Mouse (Mus musculus): ENCODE measurements around the gene Casr. TPM values are rescaled to one million over a fixed set of nuclear protein-coding genes. Genes with fewer than 3 reads are reported as not detected.

Casr gene
- polyA plus RNA-seq, 1 experiment from 2014 or later = 0.35 TPM

Other genes with a start within 250 kb of the Casr start
- gene BC117090, start 227.8 kb downstream of the Casr start, polyA plus RNA-seq (2015; fragmentation: Nextera tagmentation; extraction: Ambion mirVana) = not detected in 2 replicates
- gene BC100530, start 194.4 kb downstream of the Casr start, polyA plus RNA-seq (2015; fragmentation: Nextera tagmentation; extraction: Ambion mirVana) = 3.6 and 14.8 TPM in 2 replicates
- 1.0 and 3.7 TPM in 2 replicates for gene Stfa2, start 153.7 kb downstream of the Casr start, polyA plus RNA-seq (2015; fragmentation: Nextera tagmentation; extraction: Ambion mirVana)
- 1.6 and 3.7 TPM in 2 replicates for gene Stfa3, start 106.7 kb downstream of the Casr start, polyA plus RNA-seq (2015; fragmentation: Nextera tagmentation; extraction: Ambion mirVana)
- gene Cd86, start 103.9 kb upstream of the Casr start, polyA plus RNA-seq (2015; fragmentation: Nextera tagmentation; extraction: Ambion mirVana) = 10.1 and 10.9 TPM in 2 replicates
- gene Ildr1, start 131.8 kb upstream of the Casr start, polyA plus RNA-seq (2015; fragmentation: Nextera tagmentation; extraction: Ambion mirVana) = 4.3 and 5.1 TPM in 2 replicates
- 1.1 and 1.4 TPM in 2 replicates for gene Slc15a2, start 222.8 kb upstream of the Casr start, polyA plus RNA-seq (2015; fragmentation: Nextera tagmentation; extraction: Ambion mirVana)

All from thymus, postnatal 0 days (tissue).